Mouse (Mus musculus): ENCODE data around the gene Tmem39a. TPM values are rescaled to one million over a fixed set of nuclear protein-coding genes. Genes with fewer than 3 reads are reported as not detected.
A peak's percentile ranks its signal among the peaks of the same experiment; 100 is the strongest.

Gene Tmem39a
- polyA plus RNA-seq, 1 experiment from 2014 or later = 74.8 TPM

DNA sequence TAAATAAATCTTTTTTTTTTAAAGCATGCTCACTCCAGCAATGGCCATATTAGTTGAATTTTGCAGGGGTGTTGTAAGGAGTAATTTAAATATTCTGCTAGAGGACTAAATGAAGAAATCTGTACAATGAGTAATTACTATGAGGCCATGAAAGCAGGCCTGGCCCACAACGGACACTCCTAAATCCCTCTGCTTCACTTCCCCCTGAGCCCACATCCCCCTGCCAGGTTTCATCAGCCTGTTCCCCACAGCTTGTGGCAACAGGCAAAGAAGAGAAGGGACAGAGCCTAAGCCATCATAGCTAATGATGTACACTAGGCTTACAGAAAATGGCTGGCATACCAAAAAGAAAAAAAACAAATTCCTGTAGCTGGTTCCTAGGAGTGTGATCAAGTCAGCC, 10.5 kb upstream of the Tmem39a start:
- no peak overlapping the region for H3K4me2 ChIP-seq (replicated peaks; ENCODE audit: low read depth, low read length)
- peaks cover 4% of the 10 kb centered on the region for H3K4me1 ChIP-seq (replicated peaks; ENCODE audit: control insufficient read depth, insufficient read depth, low read length)
- H3K36me3 ChIP-seq (ENCODE audit: control insufficient read depth, insufficient read depth, low read length) = no peaks in the 10 kb centered on the region
- no peak for ATAC-seq (ENCODE audit: low FRiP score)
- DNase-seq (ENCODE audit: low spot score) = no peak
- H3K27ac ChIP-seq (ENCODE audit: low read depth, low read length) = no peak overlapping the region
- H3K27me3 ChIP-seq (ENCODE audit: control insufficient read depth, insufficient read depth, low read length) = no peaks in the 10 kb centered on the region
- no peaks in the 10 kb centered on the region for H3K9me3 ChIP-seq (ENCODE audit: control insufficient read depth, low read length)
- 94% methylated on average over 1 of the region's 1 CpGs for WGBS
- no peak overlapping the region for H3K9ac ChIP-seq (ENCODE audit: low read depth, low read length)
- no peak overlapping the region for H3K4me3 ChIP-seq (ENCODE audit: low read depth, low read length)

- Histone ChIP-seq H3K4me1 (replicated peaks; ENCODE audit: control insufficient read depth, insufficient read depth, low read length) (peaks cover 4% of the 10 kb centered on the region), H3K4me2 (replicated peaks; ENCODE audit: low read depth, low read length) (peak within 1 kb of the TSS; percentile 78), H3K36me3 (ENCODE audit: control insufficient read depth, insufficient read depth, low read length) (no peaks in the 10 kb centered on the region), H3K27me3 (ENCODE audit: control insufficient read depth, insufficient read depth, low read length) (no peaks in the 10 kb centered on the region), H3K4me3 (ENCODE audit: low read depth, low read length) (peak within 1 kb of the TSS; percentile 92), H3K9me3 (ENCODE audit: control insufficient read depth, low read length) (no peaks in the 10 kb centered on the region), H3K27ac (ENCODE audit: low read depth, low read length) (peak within 1 kb of the TSS; percentile 68), H3K9ac (ENCODE audit: low read depth, low read length) (peak within 1 kb of the TSS; percentile 97)
- DNase-seq (ENCODE audit: low spot score) (peak; percentile 84), ATAC-seq (ENCODE audit: low FRiP score) (peak; percentile 93)
- 3% methylated on average over 54 of the region's 54 CpGs for WGBS
These were observed 8.8 kb upstream of the Tmem39a start, which contains the start of gene Poglut1 for GRCm38 (mm10) chr16:38549479-38550396. Poglut1 (minus strand) TSS chr16:38550258.

GRCm38 (mm10) chr16:38555988-38556387, 2.5 kb upstream of the Tmem39a start:
- Histone ChIP-seq H3K4me3 (ENCODE audit: low read depth, low read length) (no peak overlapping the region), H3K27ac (ENCODE audit: low read depth, low read length) (no peak overlapping the region), H3K9ac (ENCODE audit: low read depth, low read length) (no peak overlapping the region), H3K9me3 (ENCODE audit: control insufficient read depth, low read length) (no peaks in the 10 kb centered on the region), H3K27me3 (ENCODE audit: control insufficient read depth, insufficient read depth, low read length) (no peaks in the 10 kb centered on the region), H3K4me2 (replicated peaks; ENCODE audit: low read depth, low read length) (no peak overlapping the region), H3K4me1 (replicated peaks; ENCODE audit: control insufficient read depth, insufficient read depth, low read length) (no peaks in the 10 kb centered on the region), H3K36me3 (ENCODE audit: control insufficient read depth, insufficient read depth, low read length) (no peaks in the 10 kb centered on the region)
- WGBS = 74% methylated on average over 3 of the region's 3 CpGs
- DNase-seq (ENCODE audit: low spot score) (no peak), ATAC-seq (ENCODE audit: low FRiP score) (no peak)

GRCm38 (mm10) chr16:38562131-38562967, 3.9 kb downstream of the Tmem39a start:
- peak overlapping the region; percentile 76 for H3K4me3 ChIP-seq (ENCODE audit: low read depth, low read length)
- peak; percentile 98 for DNase-seq (ENCODE audit: low spot score)

DNA sequence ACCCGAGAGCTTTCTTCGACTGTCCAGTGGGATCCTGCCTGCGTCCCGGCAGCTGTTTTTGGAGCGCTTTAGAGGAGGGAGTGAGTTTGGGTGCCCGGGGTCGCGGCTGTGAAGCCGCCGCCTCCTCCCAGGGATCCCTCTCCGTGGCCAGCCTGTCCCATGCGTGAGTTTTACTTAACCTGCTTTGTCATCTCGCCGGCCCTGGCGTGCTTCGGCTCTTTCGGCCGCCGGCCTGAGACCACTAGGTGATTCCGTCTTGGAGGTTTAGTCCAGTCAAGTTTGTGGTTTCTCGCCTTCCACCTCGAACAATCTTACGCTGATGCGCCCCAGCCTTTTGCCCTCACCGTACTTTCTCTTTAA, 4.5 kb downstream of the Tmem39a start:
- H3K4me1 ChIP-seq (replicated peaks; ENCODE audit: control insufficient read depth, insufficient read depth, low read length) = no peaks in the 10 kb centered on the region
- ATAC-seq (ENCODE audit: low FRiP score) = no peak; the same call in 1 of the 2 replicates

More at GRCm38 (mm10) chr16:38562131-38562967, 3.9 kb downstream of the Tmem39a start:
- WGBS = 7% methylated on average over 37 of the region's 37 CpGs
- Histone ChIP-seq H3K27ac (ENCODE audit: low read depth, low read length) (peak overlapping the region; percentile 72; the same call in 1 of the 2 replicates), H3K4me2 (replicated peaks; ENCODE audit: low read depth, low read length) (peak overlapping the region; percentile 57), H3K36me3 (ENCODE audit: control insufficient read depth, insufficient read depth, low read length) (no peaks in the 10 kb centered on the region), H3K27me3 (ENCODE audit: control insufficient read depth, insufficient read depth, low read length) (no peaks in the 10 kb centered on the region), H3K4me1 (replicated peaks; ENCODE audit: control insufficient read depth, insufficient read depth, low read length) (no peaks in the 10 kb centered on the region), H3K9ac (ENCODE audit: low read depth, low read length) (peak overlapping the region; percentile 78), H3K9me3 (ENCODE audit: control insufficient read depth, low read length) (no peaks in the 10 kb centered on the region)
- ATAC-seq (ENCODE audit: low FRiP score) = peak; percentile 96

GRCm38 (mm10) chr16:38563516-38563915, 5.0 kb downstream of the Tmem39a start:
- WGBS = 37% methylated on average over 10 of the region's 10 CpGs

More for the DNA sequence above, 4.5 kb downstream of the Tmem39a start:
- Histone ChIP-seq H3K9me3 (ENCODE audit: control insufficient read depth, low read length) (no peaks in the 10 kb centered on the region), H3K9ac (ENCODE audit: low read depth, low read length) (peak overlapping the region; percentile 78), H3K4me2 (replicated peaks; ENCODE audit: low read depth, low read length) (peak overlapping the region; percentile 57), H3K4me3 (ENCODE audit: low read depth, low read length) (peak overlapping the region; percentile 76), H3K36me3 (ENCODE audit: control insufficient read depth, insufficient read depth, low read length) (no peaks in the 10 kb centered on the region), H3K27ac (ENCODE audit: low read depth, low read length) (peak overlapping the region; percentile 72; the same call in 1 of the 2 replicates), H3K27me3 (ENCODE audit: control insufficient read depth, insufficient read depth, low read length) (no peaks in the 10 kb centered on the region)
- under 1% methylated on average over 25 of the region's 25 CpGs for WGBS
- no peak for DNase-seq (ENCODE audit: low spot score)

GRCm38 (mm10) chr16:38568192-38568591, 9.7 kb downstream of the Tmem39a start:
- DNase-seq (ENCODE audit: low spot score) = no peak
- no peaks in the 10 kb centered on the region for H3K27me3 ChIP-seq (ENCODE audit: control insufficient read depth, insufficient read depth, low read length)
- no peaks in the 10 kb centered on the region for H3K4me1 ChIP-seq (replicated peaks; ENCODE audit: control insufficient read depth, insufficient read depth, low read length)
- no peak for ATAC-seq (ENCODE audit: low FRiP score)
- H3K4me2 ChIP-seq (replicated peaks; ENCODE audit: low read depth, low read length) = no peak overlapping the region
- 0 out of 2 replicates have a peak, but pooled peaks cover 9% of the 10 kb centered on the region for H3K36me3 ChIP-seq (ENCODE audit: control insufficient read depth, insufficient read depth, low read length)
- H3K4me3 ChIP-seq (ENCODE audit: low read depth, low read length) = no peak overlapping the region
- no peak overlapping the region for H3K27ac ChIP-seq (ENCODE audit: low read depth, low read length)
- H3K9ac ChIP-seq (ENCODE audit: low read depth, low read length) = no peak overlapping the region
- WGBS = 98% methylated on average over 5 of the region's 5 CpGs
- H3K9me3 ChIP-seq (ENCODE audit: control insufficient read depth, low read length) = no peaks in the 10 kb centered on the region

More at GRCm38 (mm10) chr16:38563516-38563915, 5.0 kb downstream of the Tmem39a start:
- Histone ChIP-seq H3K9ac (ENCODE audit: low read depth, low read length) (peak overlapping the region; percentile 78), H3K36me3 (ENCODE audit: control insufficient read depth, insufficient read depth, low read length) (0 out of 2 replicates have a peak, but pooled peaks cover 4% of the 10 kb centered on the region), H3K9me3 (ENCODE audit: control insufficient read depth, low read length) (no peaks in the 10 kb centered on the region), H3K4me1 (replicated peaks; ENCODE audit: control insufficient read depth, insufficient read depth, low read length) (no peaks in the 10 kb centered on the region), H3K4me2 (replicated peaks; ENCODE audit: low read depth, low read length) (peak overlapping the region; percentile 57), H3K27me3 (ENCODE audit: control insufficient read depth, insufficient read depth, low read length) (no peaks in the 10 kb centered on the region), H3K27ac (ENCODE audit: low read depth, low read length) (no peak overlapping the region), H3K4me3 (ENCODE audit: low read depth, low read length) (peak overlapping the region; percentile 76)
- ATAC-seq (ENCODE audit: low FRiP score) (no peak), DNase-seq (ENCODE audit: low spot score) (no peak)

DNA sequence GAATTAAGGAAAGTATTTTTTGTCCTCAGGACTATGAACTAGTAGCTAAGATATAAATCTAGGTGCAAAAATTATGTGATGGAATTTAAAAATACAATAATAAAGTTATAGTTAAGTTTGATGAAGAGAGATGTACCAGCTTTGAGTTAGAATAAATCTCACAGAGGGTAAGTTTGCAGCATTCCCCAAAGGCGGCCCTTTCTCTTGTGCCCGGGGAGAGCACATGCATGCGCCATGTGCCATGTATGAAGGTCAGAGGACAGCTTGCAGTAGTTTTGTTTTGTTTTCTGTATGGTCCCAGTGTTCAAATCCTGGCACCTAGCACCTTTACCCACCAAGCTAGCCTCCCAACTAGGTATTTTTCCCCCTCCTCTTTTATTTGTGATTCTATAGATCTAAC, 13.0 kb downstream of the Tmem39a start:
- Histone ChIP-seq H3K9ac (ENCODE audit: low read depth, low read length) (no peak overlapping the region), H3K9me3 (ENCODE audit: control insufficient read depth, low read length) (no peaks in the 10 kb centered on the region), H3K27ac (ENCODE audit: low read depth, low read length) (no peak overlapping the region), H3K4me1 (replicated peaks; ENCODE audit: control insufficient read depth, insufficient read depth, low read length) (no peaks in the 10 kb centered on the region), H3K4me2 (replicated peaks; ENCODE audit: low read depth, low read length) (no peak overlapping the region), H3K36me3 (ENCODE audit: control insufficient read depth, insufficient read depth, low read length) (0 out of 2 replicates have a peak, but pooled peaks cover 9% of the 10 kb centered on the region), H3K4me3 (ENCODE audit: low read depth, low read length) (no peak overlapping the region), H3K27me3 (ENCODE audit: control insufficient read depth, insufficient read depth, low read length) (no peaks in the 10 kb centered on the region)
- no peak for DNase-seq (ENCODE audit: low spot score)
- 99% methylated on average over 3 of the region's 3 CpGs for WGBS
- ATAC-seq (ENCODE audit: low FRiP score) = no peak
